Mouse (Mus musculus) midbrain, embryonic 15.5 days (tissue): Measurements from ENCODE around the gene Brwd1. TPM values are rescaled to one million over a fixed set of nuclear protein-coding genes. Genes with fewer than 3 reads are reported as not detected.
A peak's percentile ranks its signal among the peaks of the same experiment; 100 is the strongest.
"Not testable (repeated sequence)": the region's sequence is repeated elsewhere in the genome, so short reads cannot be mapped to it uniquely, and the experiment has no call there.

Experiments used
- ATAC-seq: fragments of 200-750 bp; cut with Nextera tagmentation; replicated peaks from 2 replicates; pipeline ENCODE4 v1.8.0; 2017; ENCODE audit warnings: moderate TSS enrichment
- H3K27ac ChIP-seq: fragments of 300-500 bp; sonication (generic); 2 replicates; pipeline ENCODE4 v1.5.1; 2015; ENCODE audit warnings: mild to moderate bottlenecking, inconsistent platforms
- H3K27me3 ChIP-seq: fragments of 300-500 bp; sonication (generic); replicated peaks from 2 replicates; pipeline ENCODE4 v1.6.1; 2015; ENCODE audit warnings: inconsistent platforms
- H3K36me3 ChIP-seq: fragments of 300-500 bp; sonication (generic); replicated peaks from 2 replicates; pipeline ENCODE4 v1.6.1; 2015; ENCODE audit warnings: inconsistent platforms
- H3K4me1 ChIP-seq: fragments of 300-500 bp; sonication (generic); 2 replicates; pipeline ENCODE4 v1.6.1; 2015; ENCODE audit warnings: inconsistent platforms
- H3K4me2 ChIP-seq: fragments of 300-500 bp; sonication (generic); 2 replicates; pipeline ENCODE4 v1.6.1; 2015; ENCODE audit warnings: inconsistent platforms, mild to moderate bottlenecking, moderate library complexity
- H3K4me3 ChIP-seq: fragments of 300-500 bp; sonication (generic); 2 replicates; pipeline ENCODE4 v1.5.1; 2015; ENCODE audit warnings: mild to moderate bottlenecking, inconsistent platforms
- H3K9ac ChIP-seq: fragments of 300-500 bp; sonication (generic); 2 replicates; pipeline ENCODE4 v1.6.1; 2015; ENCODE audit warnings: mild to moderate bottlenecking, inconsistent platforms
- H3K9me3 ChIP-seq: fragments of 300-500 bp; sonication (generic); 2 replicates; pipeline ENCODE4 v1.6.1; 2016; ENCODE audit warnings: inconsistent platforms
- WGBS: fragments of 180-500 bp; shearing (Covaris S2); methylation state at CpG from one replicate; pipeline ENCODE4 v1.1.7; 2015; ENCODE audit warnings: mixed read lengths; 5-methylcytosine and 5-hydroxymethylcytosine counted together
- microRNA-seq: library from miRNA; unstranded; fragments of <30 nt; microRNA quantifications from one replicate; pipeline ENCODE4, GENCODE M21; 2016
- polyA plus RNA-seq: library from polyadenylated mRNA; unstranded; fragments of >200 nt; fragmentation: Nextera tagmentation; extraction: Ambion mirVana; gene quantifications from 2 replicates; pipeline ENCODE4 v1.2.1, GENCODE M21; 2015

Brwd1 gene
- polyA plus RNA-seq, 1 experiment from 2014 or later, result 295 TPM

DNA sequence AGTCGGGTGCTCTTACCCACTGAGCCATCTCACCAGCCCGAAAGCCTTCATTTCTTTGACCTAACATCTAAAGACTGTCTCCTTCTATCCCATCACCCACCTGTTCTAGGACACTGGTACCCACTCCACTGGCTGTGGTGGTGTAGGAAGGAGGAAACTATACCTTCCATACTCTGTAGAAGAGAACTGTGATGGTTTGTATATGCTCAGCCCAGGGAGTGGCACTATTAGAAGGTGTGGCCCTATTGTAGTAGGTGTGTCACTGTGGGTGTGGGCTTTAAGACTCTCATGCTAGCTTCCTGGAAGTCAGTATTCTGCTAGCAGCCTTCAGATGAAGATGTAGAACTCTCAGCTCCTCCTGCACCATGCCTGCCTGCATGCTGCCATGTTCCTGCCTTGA is 121.6 kb downstream of the Brwd1 start:
- not testable (repeated sequence) for H3K9ac ChIP-seq, H3K27me3 ChIP-seq, H3K9me3 ChIP-seq, ATAC-seq, H3K4me1 ChIP-seq, H3K27ac ChIP-seq, H3K4me3 ChIP-seq, H3K36me3 ChIP-seq, H3K4me2 ChIP-seq
- 97% methylated on average over 2 of the region's 2 CpGs for WGBS

DNA sequence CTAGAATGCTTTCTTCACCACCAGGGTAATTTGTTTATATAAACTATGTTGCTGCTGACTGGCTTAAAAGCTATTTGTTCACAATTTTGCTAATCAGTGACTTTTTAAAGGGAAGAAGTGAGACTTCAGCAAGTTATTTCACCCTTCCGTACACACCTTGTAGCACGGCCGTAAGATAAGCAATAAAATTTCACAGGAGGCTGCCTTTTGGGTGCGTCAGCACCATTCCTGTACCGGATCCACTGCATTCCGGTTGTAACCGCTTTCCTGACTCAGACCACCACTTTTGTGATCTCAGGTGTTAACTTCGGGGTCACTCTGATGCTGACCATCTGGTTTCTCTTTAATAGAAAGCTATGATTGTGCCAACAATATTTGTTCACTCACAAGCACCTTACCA is 124.2 kb downstream of the Brwd1 start:
- Histone ChIP-seq H3K9ac (no peak overlapping the region), H3K4me2 (no peak overlapping the region), H3K4me1 (no peaks in the 10 kb centered on the region), H3K27ac (no peak overlapping the region), H3K36me3 (no peaks in the 10 kb centered on the region), H3K9me3 (no peaks in the 10 kb centered on the region), H3K27me3 (no peaks in the 10 kb centered on the region), H3K4me3 (no peak overlapping the region)
- 91% methylated on average over 8 of the region's 8 CpGs for WGBS
- no peak for ATAC-seq

DNA sequence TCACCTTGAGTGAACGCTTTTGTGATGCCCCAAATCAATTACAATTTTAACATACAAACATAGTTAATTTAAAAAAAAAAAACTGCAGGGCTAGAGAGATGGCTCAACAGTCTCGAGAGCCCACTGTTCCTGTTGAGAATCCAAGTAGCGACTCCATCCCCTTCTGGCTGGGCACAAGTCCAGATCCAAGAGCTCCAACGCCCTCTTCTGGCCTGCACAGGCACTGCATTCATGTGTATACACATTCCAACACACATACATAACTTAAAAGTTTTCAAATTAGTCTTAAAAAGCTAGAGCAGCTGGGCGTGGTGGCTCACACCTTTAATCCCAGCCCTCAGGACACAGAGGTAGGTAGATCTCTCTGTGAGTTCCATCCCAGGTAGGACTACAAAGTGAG is 125.7 kb downstream of the Brwd1 start:
- Histone ChIP-seq H3K4me1 (no peaks in the 10 kb centered on the region), H3K9ac (no peak overlapping the region), H3K4me3 (no peak overlapping the region), H3K27me3 (no peaks in the 10 kb centered on the region), H3K36me3 (no peaks in the 10 kb centered on the region), H3K4me2 (no peak overlapping the region), H3K27ac (no peak overlapping the region), H3K9me3 (no peaks in the 10 kb centered on the region)
- 64% methylated on average over 5 of the region's 5 CpGs for WGBS
- no peak for ATAC-seq

DNA sequence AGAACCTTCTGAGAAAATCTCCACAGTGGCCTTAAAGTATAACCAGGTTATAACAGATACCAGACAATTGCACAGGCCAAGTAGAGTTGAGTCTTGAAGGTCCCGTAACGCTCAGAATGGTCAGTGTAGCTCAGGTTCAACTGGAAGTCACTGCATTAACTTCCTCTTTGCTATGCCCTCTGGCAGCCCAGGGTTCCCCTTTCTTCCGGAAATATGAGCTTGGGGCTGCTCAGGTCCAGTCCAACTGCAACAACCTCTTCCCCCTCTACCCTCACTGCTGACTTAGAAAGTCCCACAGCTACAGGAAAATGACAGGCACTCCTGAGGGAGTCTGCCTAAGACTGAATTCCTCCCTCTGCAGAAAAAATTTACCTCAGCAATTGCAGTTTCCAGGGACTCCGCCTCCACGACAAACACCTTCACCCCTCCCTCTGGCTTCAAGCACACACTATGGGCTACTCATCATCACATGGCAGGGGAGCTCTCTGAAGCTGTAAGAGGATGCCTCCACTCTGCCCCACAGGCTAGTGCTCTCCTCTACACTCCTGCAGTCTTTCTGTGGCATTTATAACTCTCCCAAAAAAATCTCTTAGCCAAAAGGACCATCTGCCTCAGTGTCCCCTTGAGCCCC is 126.5 kb downstream of the Brwd1 start:
- no peak overlapping the region for H3K9ac ChIP-seq
- H3K4me1 ChIP-seq, result no peaks in the 10 kb centered on the region
- no peak overlapping the region for H3K27ac ChIP-seq
- WGBS, result 88% methylated on average over 5 of the region's 5 CpGs
- H3K27me3 ChIP-seq, result no peaks in the 10 kb centered on the region
- no peak overlapping the region for H3K4me3 ChIP-seq
- no peaks in the 10 kb centered on the region for H3K9me3 ChIP-seq
- H3K4me2 ChIP-seq, result no peak overlapping the region
- no peaks in the 10 kb centered on the region for H3K36me3 ChIP-seq
- ATAC-seq, result no peak

DNA sequence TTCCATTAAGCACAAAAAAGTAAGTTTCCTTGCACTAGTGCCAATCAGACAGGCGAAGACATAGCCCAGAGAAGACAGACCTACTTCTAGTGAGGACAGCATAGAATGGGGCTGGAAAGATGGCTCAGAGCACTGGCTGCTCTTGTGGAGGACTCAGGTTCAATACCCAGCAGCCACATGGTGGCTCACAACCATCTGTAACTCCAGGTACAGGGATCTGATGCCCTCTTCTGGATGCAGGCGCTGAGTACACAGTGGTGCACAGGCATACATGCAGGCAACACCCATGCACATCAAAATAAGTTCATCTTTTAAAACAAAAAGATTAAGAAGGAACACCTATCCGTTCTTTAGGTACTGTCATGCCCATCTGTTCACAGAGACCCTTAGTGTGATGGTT is 128.0 kb downstream of the Brwd1 start:
- 86% methylated on average over 3 of the region's 3 CpGs for whole genome bisulfite sequencing
- no peaks in the 10 kb centered on the region for H3K4me1 ChIP-seq
- H3K9ac ChIP-seq, result no peak overlapping the region
- H3K9me3 ChIP-seq, result no peaks in the 10 kb centered on the region
- no peaks in the 10 kb centered on the region for H3K36me3 ChIP-seq
- no peak for ATAC-seq
- no peaks in the 10 kb centered on the region for H3K27me3 ChIP-seq
- H3K4me2 ChIP-seq, result no peak overlapping the region
- no peak overlapping the region for H3K27ac ChIP-seq
- H3K4me3 ChIP-seq, result no peak overlapping the region

DNA sequence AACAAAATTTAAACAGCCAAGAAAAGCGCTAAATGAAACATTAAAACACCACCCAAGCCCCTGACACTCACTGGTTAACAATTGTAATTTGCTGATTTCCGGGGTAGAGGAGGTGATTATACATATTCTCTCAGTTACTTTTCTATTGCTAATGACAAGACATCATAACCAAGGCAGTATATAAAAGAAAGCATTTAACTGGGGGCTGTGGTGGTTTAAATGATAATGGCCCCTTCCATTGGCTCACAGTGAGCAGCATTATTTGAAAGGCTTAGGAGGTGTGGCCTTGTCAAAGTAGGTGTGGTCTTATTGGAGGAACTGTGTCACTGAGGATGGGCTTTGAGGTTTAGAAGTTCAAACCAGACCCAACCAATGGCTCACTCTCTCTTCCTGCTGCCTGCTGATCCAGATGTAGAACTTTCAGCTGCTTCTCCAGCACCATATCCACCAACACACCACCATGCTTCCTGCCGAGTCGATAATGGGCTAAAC is 129.1 kb downstream of the Brwd1 start:
- no peak overlapping the region for H3K9ac ChIP-seq
- H3K36me3 ChIP-seq, result no peaks in the 10 kb centered on the region
- 97% methylated on average over 4 of the region's 4 CpGs for WGBS
- no peak overlapping the region for H3K4me3 ChIP-seq
- no peaks in the 10 kb centered on the region for H3K9me3 ChIP-seq
- ATAC-seq, result no peak
- H3K4me2 ChIP-seq, result no peak overlapping the region
- H3K4me1 ChIP-seq, result no peaks in the 10 kb centered on the region
- H3K27me3 ChIP-seq, result no peaks in the 10 kb centered on the region
- no peak overlapping the region for H3K27ac ChIP-seq

DNA sequence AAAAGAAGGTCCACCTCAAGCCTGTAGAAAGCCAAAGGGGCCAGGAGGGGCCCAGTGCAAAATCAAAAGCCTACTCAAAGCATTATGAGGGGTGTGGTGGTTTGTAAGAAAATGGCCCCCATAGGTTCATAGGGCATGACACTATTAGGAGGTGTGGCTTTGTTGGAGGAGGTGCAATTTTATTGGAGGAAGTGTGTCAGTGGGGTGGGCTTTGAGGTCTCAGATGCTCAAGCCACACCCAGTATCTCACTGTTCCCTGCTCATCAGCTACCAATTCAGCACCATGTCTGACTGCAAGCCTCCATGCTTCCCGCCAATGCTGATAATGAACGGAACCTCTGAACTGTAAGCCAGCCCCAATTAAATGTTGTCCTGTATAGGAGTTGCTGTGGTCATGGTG is 130.9 kb downstream of the Brwd1 start:
- no peaks in the 10 kb centered on the region for H3K9me3 ChIP-seq
- no peak overlapping the region for H3K4me2 ChIP-seq
- no peak overlapping the region for H3K27ac ChIP-seq
- 99% methylated on average over 2 of the region's 2 CpGs for WGBS
- H3K4me1 ChIP-seq, result no peaks in the 10 kb centered on the region
- H3K9ac ChIP-seq, result no peak overlapping the region
- no peaks in the 10 kb centered on the region for H3K27me3 ChIP-seq
- no peak overlapping the region for H3K4me3 ChIP-seq
- H3K36me3 ChIP-seq, result no peaks in the 10 kb centered on the region
- no peak for ATAC-seq

DNA sequence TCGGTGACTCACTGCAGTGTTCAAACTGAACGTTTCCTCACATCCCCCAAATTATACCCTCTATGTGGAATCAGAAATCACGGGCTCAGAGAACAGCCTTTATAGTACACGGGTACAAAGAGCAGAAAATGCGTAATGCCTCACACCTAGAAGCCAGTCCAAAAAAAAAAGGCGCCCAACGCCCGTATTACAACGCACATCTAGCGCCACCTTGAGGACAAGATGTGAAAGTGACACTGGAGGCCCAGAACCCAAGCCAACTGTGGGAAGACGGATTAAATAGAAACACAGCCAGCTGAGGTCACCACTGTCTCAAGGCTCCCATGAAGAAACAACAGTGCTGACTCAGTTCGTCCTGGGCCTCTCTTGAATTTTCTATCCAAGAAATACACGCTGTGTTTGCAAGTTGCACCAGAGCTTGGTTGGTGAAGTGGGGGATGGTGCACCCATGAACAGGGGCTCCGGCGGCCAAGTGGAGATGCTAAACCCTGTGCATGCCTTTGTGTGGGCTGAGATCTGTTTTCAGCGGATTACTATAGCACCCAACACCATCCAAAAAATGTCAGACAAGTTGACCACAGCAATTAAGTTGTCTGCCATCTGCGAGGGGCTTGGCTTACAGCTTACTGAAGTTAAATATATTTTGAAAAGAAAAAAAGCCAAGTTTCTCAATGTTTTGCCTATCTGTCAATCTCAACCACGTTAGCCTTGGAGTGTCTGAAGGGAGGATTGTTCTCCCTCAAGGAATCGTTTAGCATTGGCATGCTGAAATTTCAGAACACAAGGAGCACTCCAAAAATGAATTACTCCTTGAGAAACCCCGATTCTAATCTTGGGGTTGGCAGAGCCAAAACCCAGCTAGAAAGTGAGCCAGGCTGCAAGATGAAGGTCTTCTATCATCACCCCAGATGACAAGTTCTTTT is 136.7 kb downstream of the Brwd1 start:
- Histone ChIP-seq H3K27ac (0 out of 2 replicates have a peak overlapping the region, but pooled peaks have one; percentile 14), H3K9ac (no peak overlapping the region), H3K36me3 (no peaks in the 10 kb centered on the region), H3K27me3 (no peaks in the 10 kb centered on the region), H3K9me3 (no peaks in the 10 kb centered on the region), H3K4me1 (no peaks in the 10 kb centered on the region), H3K4me2 (peak overlapping the region; percentile 23), H3K4me3 (no peak overlapping the region)
- peak; percentile 56; the same call in 1 of the 2 replicates for ATAC-seq
- WGBS, result 31% methylated on average over 20 of the region's 20 CpGs

DNA sequence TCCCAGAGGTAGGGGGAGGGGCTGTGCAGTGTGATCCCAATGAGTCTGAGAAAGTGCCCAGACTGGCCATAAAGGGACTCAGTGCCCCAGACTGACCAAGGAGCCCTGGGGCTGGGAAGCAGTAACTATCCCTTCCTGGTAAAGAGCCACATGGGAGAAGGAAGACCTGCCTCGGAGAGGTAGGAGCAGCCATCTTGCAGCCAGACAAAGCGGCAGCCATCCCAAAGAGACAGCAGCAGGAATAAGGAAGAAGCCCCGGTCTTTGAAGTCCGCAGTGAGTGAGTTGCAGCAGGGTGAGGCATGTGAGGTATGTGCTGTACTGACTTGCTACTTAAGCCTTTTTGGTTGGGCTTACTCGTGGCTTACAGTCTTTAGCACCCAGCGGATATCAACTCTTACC is 139.1 kb downstream of the Brwd1 start:
- no peaks in the 10 kb centered on the region for H3K27me3 ChIP-seq
- H3K4me2 ChIP-seq, result no peak overlapping the region
- no peak overlapping the region for H3K9ac ChIP-seq
- no peak for ATAC-seq
- H3K4me1 ChIP-seq, result no peaks in the 10 kb centered on the region
- 0 out of 2 replicates have a peak, but pooled peaks cover under 1% of the 10 kb centered on the region for H3K9me3 ChIP-seq
- WGBS, result 86% methylated on average over 6 of the region's 6 CpGs
- H3K36me3 ChIP-seq, result no peaks in the 10 kb centered on the region
- H3K27ac ChIP-seq, result no peak overlapping the region
- H3K4me3 ChIP-seq, result no peak overlapping the region

Small RNAs within 50 kb of the gene (microRNA-seq; reads per million reads assigned to microRNA genes)
- gene Gm27833, result not detected

Other genes starting within 250 kb of the Brwd1 start
- gene Psmg1, start 91.6 kb downstream of the Brwd1 start, polyA plus RNA-seq, result 62.0 and 70.2 TPM in 2 replicates
- 298 and 315 TPM in 2 replicates for gene Hmgn1, start 45.2 kb upstream of the Brwd1 start, polyA plus RNA-seq
- gene Wrb, start 62.9 kb upstream of the Brwd1 start, polyA plus RNA-seq, result 217 and 221 TPM in 2 replicates
- gene Lca5l, start 109.7 kb upstream of the Brwd1 start, polyA plus RNA-seq, result 1.6 and 2.1 TPM in 2 replicates
- 1.7 TPM in 2 replicates for gene Sh3bgr, start 117.9 kb upstream of the Brwd1 start, polyA plus RNA-seq
- 3.1 and 3.4 TPM in 2 replicates for gene B3galt5, start 153.3 kb upstream of the Brwd1 start, polyA plus RNA-seq